Mouse (Mus musculus): Measurements from ENCODE around the gene Cdx4. TPM values are rescaled to one million over a fixed set of nuclear protein-coding genes. Genes with fewer than 3 reads are reported as not detected.

Gene Cdx4
- polyA plus RNA-seq (2021), result not detected

DNA sequence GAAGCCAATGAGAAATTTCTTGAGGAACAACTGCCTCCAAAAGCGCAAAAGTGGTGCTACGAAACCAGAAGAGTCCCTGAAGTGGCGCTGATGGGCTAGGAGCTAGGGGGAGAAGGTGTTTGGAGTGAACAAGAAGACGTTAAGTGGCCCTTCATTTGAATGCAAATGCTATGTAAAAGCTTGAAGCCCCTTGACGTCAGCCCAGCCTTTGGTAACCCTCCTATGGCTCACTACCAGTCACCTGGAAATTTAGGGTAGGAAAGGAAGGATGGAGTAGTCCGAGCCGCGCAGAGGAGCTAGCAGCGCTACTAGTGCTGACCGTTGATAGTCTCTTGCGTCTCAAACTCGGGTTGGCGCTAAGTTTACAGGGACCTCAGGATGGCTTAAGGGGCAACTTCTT is at the start of gene Cdx4:
Gene Cdx4 (plus strand): TSS at position 253 of the 400 bp plus-strand sequence.
- H3K27me3 ChIP-seq, result peaks cover 67% of the 10 kb centered on the region
- CTCF ChIA-PET, result interaction anchor here (1.6 kb wide), 1 partner anchor 30 kb away, joined by 4 read pairs; no protein-coding TSS in a partner anchor
- ATAC-seq (no peak), DNase-seq (ENCODE audit: low read depth, low spot score) (no peak)
- POLR2A ChIA-PET, result no interaction called here
- TF ChIP-seq CTCF (IDR thresholded peaks at IDR 0.05), result no peak
- in situ Hi-C loops (cut with MboI; ENCODE audit: low pct_unique_long_range_greater_than_20kb), result no loop called here

GRCm38 (mm10) chrX:103274325-103274724 is 46.9 kb upstream of the Cdx4 start:
- ChIA-PET POLR2A (no interaction called here), CTCF (interaction anchor here (0.6 to 2.4 kb wide), 7 partner anchors 16 to 166 kb away, joined by 3 to 11 read pairs (median 4); no protein-coding TSS in a partner anchor)
- H3K27me3 ChIP-seq, result peaks cover 16% of the 10 kb centered on the region
- in situ Hi-C loops (cut with MboI; ENCODE audit: low pct_unique_long_range_greater_than_20kb), result no loop called here
- ATAC-seq, result no peak
- DNase-seq (ENCODE audit: low read depth, low spot score), result no peak
- TF ChIP-seq CTCF (IDR thresholded peaks at IDR 0.05), result no peak

- ATAC-seq (no peak), DNase-seq (ENCODE audit: low read depth, low spot score) (no peak)
- no peak for TF ChIP-seq CTCF (IDR thresholded peaks at IDR 0.05)
- in situ Hi-C loops (cut with MboI; ENCODE audit: low pct_unique_long_range_greater_than_20kb), result no loop called here
- ChIA-PET POLR2A (no interaction called here), CTCF (interaction anchor here (1.0 kb wide), 1 partner anchor 154 kb away, joined by 3 read pairs; no protein-coding TSS in a partner anchor)
- peaks cover 54% of the 10 kb centered on the region for H3K27me3 ChIP-seq
Observed at GRCm38 (mm10) chrX:103286899-103287722, 34.1 kb upstream of the Cdx4 start.

DNA sequence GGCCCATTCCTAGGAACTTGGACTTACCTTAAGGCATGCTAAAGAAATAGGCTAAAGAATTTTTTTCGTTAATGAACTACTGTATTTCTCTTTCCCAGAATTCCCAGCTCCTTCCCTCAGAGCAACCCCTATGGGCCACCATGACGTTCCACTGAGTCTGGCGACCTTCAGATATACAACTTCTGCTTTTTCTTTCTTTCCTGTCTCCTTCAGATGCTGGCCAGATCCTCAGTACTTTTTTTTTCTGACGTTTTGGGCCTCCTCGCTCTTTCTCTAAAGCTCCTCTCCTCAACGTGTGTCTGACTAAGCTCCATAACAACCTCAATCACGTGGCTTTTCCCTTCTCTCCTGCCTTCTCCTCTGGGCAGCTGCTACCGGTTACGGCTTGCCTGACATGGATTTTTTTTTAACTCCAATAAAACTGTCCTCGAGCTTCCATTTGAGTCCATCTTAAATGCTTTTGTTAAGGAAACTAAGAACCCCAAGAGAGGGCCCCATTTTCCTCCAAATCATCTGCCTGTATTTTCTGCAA is 33.3 kb upstream of the Cdx4 start:
- in situ Hi-C loops (cut with MboI; ENCODE audit: low pct_unique_long_range_greater_than_20kb), result no loop called here
- no peak for DNase-seq (ENCODE audit: low read depth, low spot score)
- ChIA-PET POLR2A (no interaction called here), CTCF (no interaction called here)
- H3K27me3 ChIP-seq, result peaks cover 53% of the 10 kb centered on the region
- TF ChIP-seq CTCF (IDR thresholded peaks at IDR 0.05), result no peak
- no peak for ATAC-seq

GRCm38 (mm10) chrX:103288485-103289330 is 32.5 kb upstream of the Cdx4 start:
- no peak for ATAC-seq
- no peak for TF ChIP-seq CTCF (IDR thresholded peaks at IDR 0.05)
- ChIA-PET CTCF (no interaction called here), POLR2A (no interaction called here)
- in situ Hi-C loops (cut with MboI; ENCODE audit: low pct_unique_long_range_greater_than_20kb), result no loop called here
- peaks cover 56% of the 10 kb centered on the region for H3K27me3 ChIP-seq
- DNase-seq (ENCODE audit: low read depth, low spot score), result no peak

DNA sequence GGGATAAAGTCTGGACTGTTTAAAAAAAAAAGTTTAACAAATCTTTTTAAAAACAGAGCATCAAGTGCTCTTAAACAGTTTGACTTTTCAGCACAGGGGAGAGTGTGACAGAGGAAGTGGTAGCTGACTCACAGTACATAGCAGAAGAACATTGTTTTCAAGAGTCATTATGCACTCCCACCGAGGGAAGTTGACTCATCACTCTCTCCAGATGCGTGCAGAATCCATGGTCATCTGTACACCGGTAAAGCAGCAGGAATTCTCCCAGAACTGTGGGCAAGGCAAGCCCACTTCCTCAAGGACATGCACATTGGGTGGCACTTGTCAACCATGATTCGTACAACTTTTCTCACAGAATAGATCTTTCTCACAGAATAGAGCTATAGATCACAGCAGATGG is 22.3 kb upstream of the Cdx4 start:
- in situ Hi-C loops (cut with MboI; ENCODE audit: low pct_unique_long_range_greater_than_20kb), result no loop called here
- POLR2A ChIA-PET, result no interaction called here
- peak; percentile 74 for ATAC-seq
- peaks cover 36% of the 10 kb centered on the region for H3K27me3 ChIP-seq
- CTCF ChIA-PET, result no interaction called here
- DNase-seq (ENCODE audit: low read depth, low spot score), result peak; percentile 15
- TF ChIP-seq CTCF (IDR thresholded peaks at IDR 0.05), result no peak

DNA sequence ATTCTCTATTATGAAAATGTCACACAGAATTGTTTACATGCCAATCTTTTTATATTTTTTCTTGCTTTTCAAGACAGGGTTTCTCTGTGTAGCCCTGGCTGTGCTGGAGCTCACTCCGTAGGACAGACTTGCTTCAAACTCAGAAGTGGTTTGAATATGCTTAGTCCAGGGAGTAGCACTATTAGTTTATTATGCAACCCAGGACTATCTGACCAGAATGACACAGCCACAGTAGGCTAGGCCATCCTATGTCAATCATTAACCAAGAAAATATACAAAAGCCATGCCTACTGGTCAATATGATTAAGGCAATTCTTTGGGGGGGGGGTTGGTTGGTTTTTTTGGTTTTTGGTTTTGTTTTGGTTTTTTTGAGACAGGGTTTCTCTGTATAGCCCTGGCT is 12.9 kb upstream of the Cdx4 start:
- ATAC-seq (no peak), DNase-seq (ENCODE audit: low read depth, low spot score) (no peak)
- TF ChIP-seq CTCF (IDR thresholded peaks at IDR 0.05), result no peak
- ChIA-PET POLR2A (no interaction called here), CTCF (no interaction called here)
- H3K27me3 ChIP-seq, result peaks cover 39% of the 10 kb centered on the region
- in situ Hi-C loops (cut with MboI; ENCODE audit: low pct_unique_long_range_greater_than_20kb), result no loop called here

DNA sequence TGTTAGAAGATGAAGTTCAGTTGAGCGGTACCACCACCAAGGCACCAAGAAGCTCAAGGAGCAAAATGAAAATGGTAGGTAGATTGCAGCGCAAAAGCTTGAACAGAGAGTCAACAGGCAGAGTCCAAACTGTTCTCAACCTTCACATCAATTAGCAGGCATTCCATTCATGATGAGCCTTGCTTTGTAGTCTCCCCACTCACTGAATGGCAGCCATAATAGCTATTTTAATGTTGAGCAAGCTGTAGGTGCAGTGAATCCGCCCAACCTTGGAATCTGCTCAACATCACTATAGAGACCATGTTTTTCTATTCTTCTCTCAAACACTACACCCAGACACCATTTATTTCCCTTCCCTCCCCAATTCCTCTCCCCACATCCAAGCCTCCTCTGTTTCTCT is 9.5 kb upstream of the Cdx4 start:
- in situ Hi-C loops (cut with MboI; ENCODE audit: low pct_unique_long_range_greater_than_20kb), result no loop called here
- no peak for TF ChIP-seq CTCF (IDR thresholded peaks at IDR 0.05)
- peaks cover 23% of the 10 kb centered on the region for H3K27me3 ChIP-seq
- ChIA-PET POLR2A (no interaction called here), CTCF (no interaction called here)
- DNase-seq (ENCODE audit: low read depth, low spot score), result no peak
- no peak for ATAC-seq

GRCm38 (mm10) chrX:103314146-103314545 is 7.1 kb upstream of the Cdx4 start:
- peaks cover 36% of the 10 kb centered on the region for H3K27me3 ChIP-seq
- no peak for DNase-seq (ENCODE audit: low read depth, low spot score)
- POLR2A ChIA-PET, result no interaction called here
- CTCF ChIA-PET, result no interaction called here
- no peak for ATAC-seq
- in situ Hi-C loops (cut with MboI; ENCODE audit: low pct_unique_long_range_greater_than_20kb), result no loop called here
- no peak for TF ChIP-seq CTCF (IDR thresholded peaks at IDR 0.05)

- H3K27me3 ChIP-seq, result peaks cover 71% of the 10 kb centered on the region
- DNase-seq (ENCODE audit: low read depth, low spot score), result no peak
- ChIA-PET CTCF (no interaction called here), POLR2A (no interaction called here)
- in situ Hi-C loops (cut with MboI; ENCODE audit: low pct_unique_long_range_greater_than_20kb), result no loop called here
- no peak for TF ChIP-seq CTCF (IDR thresholded peaks at IDR 0.05)
- no peak for ATAC-seq
Observed at GRCm38 (mm10) chrX:103325900-103326299, 4.7 kb downstream of the Cdx4 start.

DNA sequence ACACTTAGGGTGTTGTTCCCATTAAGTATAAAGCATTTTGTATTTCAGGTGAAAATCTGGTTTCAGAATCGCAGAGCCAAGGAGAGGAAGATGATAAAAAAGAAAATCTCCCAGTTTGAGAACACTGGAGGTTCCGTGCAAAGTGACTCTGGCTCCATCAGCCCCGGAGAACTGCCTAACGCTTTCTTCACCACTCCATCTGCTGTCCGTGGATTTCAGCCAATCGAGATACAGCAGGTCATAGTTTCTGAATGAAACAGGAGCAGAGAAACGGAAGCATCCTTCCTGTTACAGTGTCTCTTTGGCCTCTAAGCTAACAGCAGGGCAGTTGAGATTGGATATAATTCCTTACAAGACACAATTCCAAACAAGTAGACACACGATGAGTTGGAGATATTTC is 8.2 kb downstream of the Cdx4 start:
- ATAC-seq (no peak), DNase-seq (ENCODE audit: low read depth, low spot score) (no peak)
- in situ Hi-C loops (cut with MboI; ENCODE audit: low pct_unique_long_range_greater_than_20kb), result no loop called here
- TF ChIP-seq CTCF (IDR thresholded peaks at IDR 0.05), result no peak
- ChIA-PET CTCF (no interaction called here), POLR2A (no interaction called here)
- H3K27me3 ChIP-seq, result peaks cover 61% of the 10 kb centered on the region

Measured in Patski (cell line).